Mouse (Mus musculus) thymus, postnatal 4 days (tissue): Measurements from ENCODE around the gene Exph5.
A peak's percentile ranks its signal among the peaks of the same experiment; 100 is the strongest.

Experiments used
- DNase-seq: peaks from one replicate; pipeline ENCODE4 v3.0.0; 2021

Gene Exph5

DNA sequence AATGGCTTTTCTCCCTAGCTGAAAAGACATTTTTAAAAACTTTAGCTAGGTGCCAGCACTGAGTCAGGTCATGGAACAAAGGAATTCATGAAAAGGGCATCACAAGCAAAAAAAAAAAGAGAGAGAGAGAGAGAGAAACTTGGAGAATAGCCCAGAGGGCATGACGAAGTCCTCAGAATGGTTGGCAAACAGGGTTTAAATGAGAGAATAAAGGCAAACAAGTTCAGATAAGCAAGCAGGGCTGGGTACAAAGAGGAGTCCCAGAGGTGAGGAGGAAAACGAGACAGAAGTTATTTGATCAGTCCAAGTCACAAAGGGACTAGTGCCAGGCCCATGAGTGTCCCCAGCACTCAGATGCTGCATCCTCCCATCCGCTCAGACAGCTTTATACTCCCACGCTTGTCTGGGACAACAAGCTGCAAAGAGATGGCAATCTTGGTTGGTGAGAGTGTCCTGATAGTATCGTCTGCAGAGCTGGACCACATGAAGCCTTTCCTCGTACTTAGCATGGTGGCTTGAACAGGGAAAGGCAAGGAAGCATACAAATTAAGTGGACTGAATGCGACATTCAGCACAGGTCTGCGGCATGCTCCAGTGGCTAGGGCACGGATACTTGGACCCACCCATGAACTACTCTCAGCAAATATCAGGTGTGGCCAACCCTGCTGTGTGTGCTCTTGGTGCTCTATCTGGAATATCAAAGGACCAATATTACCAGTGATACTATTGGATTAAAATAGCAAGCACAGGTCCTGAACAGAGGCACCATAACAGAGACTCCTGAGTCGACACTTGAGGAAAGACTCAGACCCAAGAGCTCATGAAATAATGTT is 22.2 kb downstream of the Exph5 start:
- no peak for DNase-seq

- DNase-seq = no peak
Measured at GRCm38 (mm10) chr9:53325363-53326090, 24.1 kb downstream of the Exph5 start.

- DNase-seq = no peak
Measured at GRCm38 (mm10) chr9:53328203-53328602, 26.7 kb downstream of the Exph5 start.

DNA sequence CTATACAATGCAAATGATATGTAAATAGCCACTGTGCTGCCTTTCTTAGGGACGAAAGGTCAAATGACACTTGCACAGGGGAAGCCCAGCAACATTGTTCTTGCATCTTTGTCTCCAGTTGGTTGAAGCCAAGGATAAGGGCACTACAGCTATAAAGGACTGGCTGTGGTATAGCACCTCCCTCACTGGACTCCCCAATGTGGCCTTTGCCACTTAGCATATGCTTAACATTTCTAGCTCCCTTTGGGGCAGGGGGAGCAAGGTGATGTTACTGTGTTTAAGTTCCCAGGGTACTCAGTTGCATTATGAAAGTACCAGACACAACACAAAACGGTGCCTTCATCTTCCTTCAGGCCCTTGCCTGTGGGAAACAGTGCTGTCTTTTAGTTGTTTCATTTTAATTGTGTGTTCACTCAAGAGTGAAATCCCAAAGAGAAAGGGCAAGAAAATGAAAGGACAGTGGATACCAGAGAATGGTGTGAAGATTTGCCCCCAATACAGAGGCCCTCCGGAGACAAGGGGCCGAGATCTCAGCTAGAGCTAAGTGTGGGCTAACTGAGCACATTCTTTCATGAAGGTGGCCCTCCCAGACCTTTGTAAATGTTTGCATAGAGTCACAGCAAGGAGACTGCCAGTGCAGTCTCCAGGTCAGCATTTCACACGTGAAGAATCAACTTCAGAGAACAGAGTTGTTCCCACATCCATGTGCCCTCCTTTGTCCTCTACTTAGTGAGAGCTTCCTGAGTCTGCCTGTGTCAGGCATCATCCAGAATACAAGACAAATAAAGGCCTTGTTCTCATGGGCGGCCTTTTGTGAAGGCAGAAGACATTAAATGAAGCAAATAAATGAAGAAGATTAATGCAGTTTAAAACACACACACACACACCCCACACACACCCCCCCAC is 28.1 kb downstream of the Exph5 start:
- DNase-seq = no peak

GRCm38 (mm10) chr9:53330247-53330646 is 28.8 kb downstream of the Exph5 start:
- no peak for DNase-seq

GRCm38 (mm10) chr9:53333436-53333835 is 32.0 kb downstream of the Exph5 start:
- no peak for DNase-seq

- DNase-seq = no peak
Measured at GRCm38 (mm10) chr9:53335131-53335530, 33.7 kb downstream of the Exph5 start.

- DNase-seq = no peak
Measured at GRCm38 (mm10) chr9:53339603-53340002, 38.1 kb downstream of the Exph5 start.

GRCm38 (mm10) chr9:53340328-53340916 is 39.0 kb downstream of the Exph5 start:
- DNase-seq = no peak

DNA sequence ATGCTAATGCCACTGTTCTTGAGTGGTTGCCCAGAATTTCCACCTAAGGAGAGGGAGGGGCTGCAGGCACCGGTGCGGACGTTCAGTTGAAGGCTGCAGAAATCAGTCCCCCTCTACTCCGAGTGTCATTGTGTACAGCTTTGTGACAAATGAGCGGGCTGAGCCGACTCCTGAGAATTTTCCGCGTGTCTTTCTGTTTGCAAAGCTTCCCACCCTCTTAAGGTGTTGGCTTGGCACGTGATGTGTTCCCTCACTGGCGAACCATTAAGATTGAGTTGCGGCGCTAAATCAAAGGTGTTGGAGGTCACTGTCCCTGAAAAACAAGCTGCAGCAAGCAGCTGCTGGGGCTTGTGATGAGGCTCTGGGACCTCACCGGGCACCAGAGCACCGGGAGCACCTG is 39.5 kb downstream of the Exph5 start:
- no peak for DNase-seq

DNA sequence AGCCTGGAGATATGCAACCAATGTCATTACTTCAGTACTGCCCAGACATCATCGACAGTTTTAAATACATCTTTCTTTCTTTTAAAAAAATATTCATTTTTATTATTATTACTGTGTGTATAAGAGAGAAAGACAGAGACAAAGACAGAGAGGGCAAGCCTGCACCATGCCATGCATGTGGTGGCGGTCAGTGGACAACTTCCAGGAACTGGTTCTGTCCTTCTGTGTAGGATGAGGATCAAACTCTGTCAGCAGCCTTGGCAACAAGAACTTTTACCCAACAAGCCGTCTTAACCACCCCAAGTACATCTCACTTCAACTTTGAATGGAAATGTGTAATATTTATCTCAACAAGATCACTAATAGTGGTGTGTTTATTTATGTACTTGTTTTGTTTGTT is 40.5 kb downstream of the Exph5 start:
- DNase-seq = no peak

DNA sequence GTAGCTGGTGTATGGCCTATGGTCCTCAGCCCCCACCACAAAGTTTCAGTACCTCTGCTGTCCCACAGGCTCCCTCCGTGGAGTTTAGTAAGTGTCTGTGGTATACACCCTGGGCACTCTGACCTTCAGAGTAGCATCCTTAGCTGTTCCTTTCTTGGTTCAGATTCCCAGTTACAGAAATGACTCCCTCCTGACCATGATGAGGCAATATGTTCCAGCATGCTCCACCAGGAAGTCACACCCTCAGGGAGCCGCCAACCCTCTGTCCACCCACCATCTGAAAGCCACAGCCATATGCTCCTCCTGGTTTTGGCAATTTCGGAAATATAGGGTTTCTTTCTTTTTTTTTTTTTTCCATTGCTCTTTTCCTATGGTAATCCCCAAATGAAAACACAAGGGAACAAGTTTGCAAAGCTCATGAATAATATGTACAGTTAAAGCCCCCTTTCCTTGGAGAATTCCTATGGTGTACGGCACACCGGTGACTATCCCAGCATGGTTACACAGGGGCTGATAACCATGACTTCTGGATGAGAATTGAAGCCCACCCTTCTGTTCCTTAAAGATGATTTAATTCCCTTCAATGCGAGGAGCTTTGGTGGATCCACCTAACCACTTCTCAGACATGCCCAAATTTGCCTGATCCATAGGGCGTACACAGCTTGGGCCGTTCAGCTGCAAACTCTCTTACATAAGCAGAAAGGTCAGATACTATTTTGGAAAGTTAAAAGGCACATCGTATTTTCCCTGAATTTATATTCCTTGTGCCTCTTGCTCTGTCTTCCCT is 43.4 kb downstream of the Exph5 start:
- no peak for DNase-seq

DNA sequence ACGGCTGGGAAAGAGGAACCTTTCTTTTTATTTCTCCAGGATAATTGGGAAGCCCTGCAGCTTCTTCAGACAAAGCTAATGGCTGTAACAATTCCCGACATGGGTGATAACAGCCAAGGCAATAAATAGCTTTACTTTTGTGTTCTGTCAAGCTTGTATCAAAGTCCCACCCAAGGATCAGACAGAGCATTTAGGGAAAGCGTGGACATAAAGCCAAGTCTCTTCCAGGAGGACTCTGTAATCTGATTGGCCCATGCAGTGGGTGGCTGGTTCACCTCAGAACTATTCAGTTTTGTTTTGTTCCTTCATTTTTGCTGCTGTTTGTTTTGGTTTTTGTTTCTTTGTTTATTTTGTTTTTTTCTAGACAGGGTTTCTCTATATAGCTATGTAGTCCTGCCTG is 44.3 kb downstream of the Exph5 start:
- no peak for DNase-seq

- DNase-seq = no peak
Measured at GRCm38 (mm10) chr9:53346402-53346801, 44.9 kb downstream of the Exph5 start.

DNA sequence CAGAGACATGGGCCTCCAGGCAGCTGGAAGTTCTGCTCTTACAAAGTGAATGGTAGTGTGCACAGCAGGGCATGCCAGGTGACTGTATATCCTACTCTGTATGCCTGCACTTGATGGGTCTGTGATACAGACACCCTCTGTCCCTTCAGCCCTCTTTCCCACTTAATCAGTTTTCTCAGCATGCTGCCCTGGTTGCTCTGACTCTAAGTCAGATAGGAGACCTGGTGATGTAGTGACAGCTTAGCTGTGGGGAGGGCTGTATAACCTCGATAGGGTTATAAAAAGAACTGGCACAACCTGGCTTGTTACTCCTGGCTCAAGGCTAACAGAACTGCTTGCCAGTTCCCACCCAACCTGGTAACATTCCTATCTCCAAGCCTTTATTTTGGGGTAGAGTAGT is 47.7 kb downstream of the Exph5 start:
- no peak for DNase-seq

DNA sequence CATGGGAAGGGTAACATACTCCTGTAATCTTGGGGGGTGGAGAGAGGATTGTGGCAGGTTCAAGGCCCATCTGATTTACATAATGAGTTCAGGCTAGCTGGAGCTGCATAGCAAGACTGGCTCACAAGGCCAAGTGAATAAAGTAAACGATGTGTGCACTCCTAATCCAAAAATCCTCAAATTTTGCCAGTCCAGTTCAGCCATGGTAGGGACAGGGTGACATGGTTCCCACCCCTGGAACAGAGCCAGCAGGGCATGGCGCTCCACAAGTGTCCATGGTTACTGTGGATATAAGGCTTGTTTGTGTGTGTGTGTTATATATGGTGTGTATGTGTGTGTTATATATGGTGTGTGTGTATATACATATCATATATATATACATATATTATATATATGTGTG is 48.9 kb downstream of the Exph5 start:
- DNase-seq = no peak

- DNase-seq = no peak
Measured at GRCm38 (mm10) chr9:53351899-53352298, 50.4 kb downstream of the Exph5 start.

DNA sequence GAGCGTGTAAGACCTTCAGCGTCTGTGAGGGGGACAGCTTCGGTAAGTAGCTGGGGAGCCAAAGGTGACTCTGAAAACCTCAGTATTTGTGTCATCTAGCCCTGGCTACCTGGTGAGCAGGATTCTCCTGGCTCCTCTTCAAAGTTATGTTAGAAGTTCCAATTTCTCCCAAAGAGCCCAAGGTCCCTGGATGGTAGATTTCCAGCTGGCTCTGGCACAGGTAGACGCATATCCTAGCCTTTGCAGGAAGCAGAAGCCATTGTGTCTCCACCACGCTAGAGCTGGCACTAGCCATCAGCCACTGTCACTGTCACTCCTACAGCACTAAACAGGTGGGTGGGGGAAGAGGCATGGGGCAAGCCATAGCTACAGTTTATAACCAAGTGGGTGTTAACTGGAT is 51.7 kb downstream of the Exph5 start:
- DNase-seq = no peak

GRCm38 (mm10) chr9:53356219-53357155 is 55.0 kb downstream of the Exph5 start:
- DNase-seq = no peak

DNA sequence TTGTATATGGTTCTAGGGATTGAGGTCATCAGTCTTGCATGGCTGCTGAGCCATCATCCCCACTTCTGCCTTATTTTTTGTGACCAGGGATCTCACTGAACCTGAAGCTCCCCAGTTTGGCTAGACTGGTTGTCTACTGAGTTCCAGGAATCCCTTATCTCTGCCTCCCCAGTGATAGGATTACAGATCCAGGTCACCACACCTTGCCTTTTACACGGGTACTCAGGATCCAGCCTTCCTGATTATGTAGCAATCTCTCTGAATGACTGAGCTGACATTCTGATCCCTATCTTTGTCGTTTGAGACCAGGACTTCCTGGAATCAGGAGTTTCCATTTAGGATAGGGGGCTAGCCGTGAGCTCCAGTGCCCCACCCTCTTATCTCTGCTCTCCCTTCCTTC is 69.9 kb downstream of the Exph5 start:
- no peak for DNase-seq

GRCm38 (mm10) chr9:53375907-53376306 is 74.4 kb downstream of the Exph5 start:
- peak; percentile 16 for DNase-seq
